Mouse (Mus musculus) 3134 (cell line): ENCODE data around the gene Nelfb.

ENCODE experiments used
- DNase-seq: peaks from one replicate; pipeline ENCODE4 v3.0.0-alpha.2; 2011; ENCODE audit warnings: low spot score; ENCODE audit not compliant: insufficient read length; ENCODE audit errors: extremely low read depth

The Nelfb gene

DNA sequence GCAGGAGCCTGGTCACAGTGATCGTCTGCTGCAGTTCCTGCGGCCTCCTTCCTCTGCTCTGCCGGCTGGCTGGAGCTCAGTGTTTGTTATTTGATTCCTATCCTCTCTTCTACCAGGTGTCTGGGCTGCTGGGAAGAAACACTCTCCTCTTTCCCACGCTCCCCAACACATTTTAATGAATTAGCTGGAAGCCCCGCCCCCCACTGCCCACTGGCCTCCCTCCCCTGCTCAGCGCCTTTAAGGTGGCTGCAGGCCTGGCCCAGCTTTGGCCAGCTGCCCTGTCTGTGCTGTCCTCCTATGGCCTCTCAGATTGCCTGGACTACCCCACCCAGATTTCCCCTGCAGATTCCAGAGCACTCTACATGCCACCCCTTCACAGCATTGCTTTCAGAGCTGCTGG lies 33.6 kb downstream of the Nelfb start:
- peak; percentile 22 for DNase-seq

DNA sequence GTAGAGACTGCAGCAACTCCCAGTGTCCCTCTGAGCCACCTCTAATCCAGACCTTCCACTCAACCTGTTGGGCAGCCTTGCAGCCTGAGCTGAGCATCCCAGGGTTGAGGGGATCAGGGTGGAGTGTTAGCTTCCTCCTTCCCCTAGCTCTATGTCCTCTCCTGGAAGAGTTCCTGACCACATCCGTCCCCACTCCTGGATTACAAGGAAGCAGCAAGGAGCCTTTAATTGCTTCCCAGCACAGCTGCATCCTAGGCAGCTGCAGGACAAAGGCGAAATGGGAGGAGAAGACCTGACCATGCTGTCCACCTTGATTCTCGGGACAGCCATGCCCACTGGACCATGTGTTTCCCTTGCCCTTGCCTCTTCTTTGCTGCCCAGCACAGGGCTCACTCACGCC lies 34.2 kb downstream of the Nelfb start:
- DNase-seq, result no peak

DNA sequence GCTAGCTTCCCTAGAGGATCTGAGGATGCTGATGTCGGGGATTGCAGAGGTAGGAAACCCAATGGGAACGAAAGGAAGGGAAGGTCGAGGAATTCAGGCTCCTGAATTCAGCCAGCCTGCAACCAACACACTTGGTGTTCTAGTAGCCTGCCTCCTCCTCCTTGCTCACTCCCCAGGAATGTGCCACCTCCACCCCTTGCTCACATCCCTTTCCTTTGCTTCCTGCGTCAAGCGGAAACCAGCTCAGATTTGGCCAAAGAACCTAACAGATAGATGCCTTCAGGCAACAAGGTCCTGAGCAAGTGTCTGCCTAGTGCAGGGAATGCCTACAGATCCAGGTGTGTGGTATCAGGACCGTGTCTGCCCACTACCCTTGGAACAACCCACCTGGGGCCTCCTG lies 34.7 kb downstream of the Nelfb start:
- DNase-seq, result peak; percentile 63

- no peak for DNase-seq
Measured at GRCm38 (mm10) chr2:25175690-25176078, 35.6 kb downstream of the Nelfb start.

- no peak for DNase-seq
Measured at GRCm38 (mm10) chr2:25174866-25175689, 36.2 kb downstream of the Nelfb start.

DNA sequence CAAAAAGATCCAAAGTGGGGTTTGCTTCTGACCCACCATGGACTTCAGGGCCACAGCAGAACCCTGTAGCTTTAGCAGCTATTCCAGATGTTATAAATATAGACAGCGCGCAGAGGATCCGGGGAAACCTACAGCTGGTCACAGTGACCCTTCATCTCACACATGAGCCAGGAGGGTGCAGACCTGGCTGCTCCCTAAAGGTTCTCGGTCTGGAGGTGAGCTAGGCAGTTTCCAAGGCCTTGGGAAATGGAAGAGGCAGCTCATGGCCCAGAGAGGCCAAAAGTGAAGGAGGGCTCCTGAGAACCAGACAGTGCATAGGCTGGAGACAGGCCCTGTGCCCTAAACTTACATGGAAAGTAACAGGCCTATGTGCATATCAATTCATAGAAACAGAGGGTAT lies 37.5 kb downstream of the Nelfb start:
- no peak for DNase-seq

- DNase-seq, result peak; percentile 80
Measured at GRCm38 (mm10) chr2:25172629-25173028, 38.7 kb downstream of the Nelfb start.

- no peak for DNase-seq
Measured at GRCm38 (mm10) chr2:25171769-25172153, 39.5 kb downstream of the Nelfb start.

DNA sequence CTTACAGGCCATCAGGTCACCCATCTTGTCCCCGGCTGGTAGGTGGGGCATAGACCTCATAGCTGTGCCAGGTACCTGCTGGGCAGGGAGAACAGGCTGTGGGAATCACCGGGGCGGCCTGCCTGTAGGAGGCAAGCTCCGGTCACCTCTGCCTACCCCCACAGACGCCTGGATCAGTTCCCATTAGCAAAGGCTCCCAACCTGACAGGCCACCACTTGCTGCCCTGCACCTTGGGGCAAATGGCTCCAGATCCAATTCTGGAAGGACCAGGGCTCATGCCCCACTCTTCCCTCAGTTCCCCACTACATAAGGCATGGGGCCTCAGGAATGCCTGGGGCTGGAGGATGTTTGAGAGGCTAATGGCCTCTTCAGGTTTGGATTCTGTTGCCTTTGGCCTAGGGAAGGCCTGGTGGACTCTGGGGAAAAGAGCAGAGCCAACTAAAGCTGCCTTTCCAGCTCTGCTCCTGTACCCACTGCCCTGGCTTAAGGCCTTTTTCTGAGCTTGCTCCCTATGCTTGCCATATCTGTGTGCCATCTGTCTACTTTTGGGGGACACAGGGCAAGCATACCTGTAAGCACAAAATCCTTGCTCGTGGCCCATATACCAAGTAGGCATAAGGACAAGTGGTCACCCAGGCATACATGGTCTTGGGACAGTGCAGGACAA lies 40.1 kb downstream of the Nelfb start:
- no peak for DNase-seq

GRCm38 (mm10) chr2:25170326-25171100 lies 40.8 kb downstream of the Nelfb start:
- no peak for DNase-seq

DNA sequence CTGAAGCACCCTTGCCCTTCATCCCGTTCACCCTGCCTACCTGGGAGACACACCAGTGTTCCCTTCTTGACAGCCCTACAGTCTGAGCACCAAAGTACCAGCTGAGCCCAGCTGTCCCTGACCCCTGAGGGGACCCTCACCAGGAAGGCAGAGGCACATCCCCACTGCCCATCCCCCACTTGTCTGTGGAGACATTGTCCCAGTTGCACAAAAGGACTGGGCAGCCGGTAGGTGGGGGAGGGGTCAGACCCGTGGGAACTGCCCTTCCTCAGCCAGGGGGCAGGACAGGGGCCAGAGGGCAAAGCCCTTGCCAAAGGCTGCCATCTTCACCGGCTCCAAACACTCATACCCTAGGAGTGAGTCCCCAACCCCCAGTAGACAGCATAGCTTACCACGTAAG lies 41.5 kb downstream of the Nelfb start:
- DNase-seq, result no peak

GRCm38 (mm10) chr2:25168665-25168978 lies 42.7 kb downstream of the Nelfb start:
- DNase-seq, result no peak

- DNase-seq, result no peak
Measured at GRCm38 (mm10) chr2:25167919-25168664, 43.2 kb downstream of the Nelfb start.

DNA sequence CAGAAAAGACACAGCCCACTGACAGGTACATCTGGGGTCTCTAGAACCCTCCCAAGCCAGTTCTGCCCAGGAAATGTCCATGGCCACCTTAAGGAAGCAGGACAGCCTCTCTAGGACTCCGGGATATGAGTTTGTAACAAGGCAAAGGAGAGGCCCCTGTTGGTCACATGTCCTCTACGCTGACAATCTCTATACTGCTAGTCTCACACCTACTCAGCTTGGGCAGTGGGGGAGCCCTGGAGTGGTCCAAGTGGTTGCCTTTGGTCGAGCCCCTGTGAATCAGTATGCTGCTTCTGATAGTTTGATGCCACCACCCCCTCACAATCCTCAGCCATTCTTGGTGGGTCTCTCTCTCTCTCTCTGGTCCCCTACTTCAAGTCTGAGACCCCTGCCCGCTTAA lies 43.8 kb downstream of the Nelfb start:
- DNase-seq, result no peak

DNA sequence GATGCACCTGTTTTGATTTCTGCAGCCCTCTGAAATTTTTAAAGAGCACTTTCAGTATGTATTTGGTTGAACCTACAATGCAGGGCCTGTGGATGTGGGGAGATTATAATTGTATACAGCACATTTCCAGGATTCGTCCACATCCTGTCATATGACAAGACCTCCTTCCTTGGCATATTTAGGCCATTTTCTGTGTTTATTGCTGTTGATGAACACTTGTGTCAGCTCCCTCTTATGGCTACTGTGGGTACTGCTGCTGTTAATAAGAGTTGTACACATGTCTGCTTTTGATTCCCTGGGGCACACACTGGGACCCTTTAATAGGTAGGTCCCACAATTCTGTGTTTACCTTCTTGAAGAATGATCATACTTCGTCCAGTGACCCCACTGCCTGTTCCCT lies 53.6 kb downstream of the Nelfb start:
- peak; percentile 25 for DNase-seq

GRCm38 (mm10) chr2:25156990-25157389 lies 54.3 kb downstream of the Nelfb start:
- DNase-seq, result no peak

GRCm38 (mm10) chr2:25156177-25156576 lies 55.1 kb downstream of the Nelfb start:
- DNase-seq, result no peak

- DNase-seq, result no peak
Measured at GRCm38 (mm10) chr2:25151280-25151956, 59.9 kb downstream of the Nelfb start.
